Mouse (Mus musculus) telencephalon, adult 2 months (tissue): Measurements from ENCODE around the gene Podxl2.

ENCODE experiments used
- DNase-seq: peaks from one replicate; pipeline ENCODE4 v3.0.0-alpha.2; 2011; ENCODE audit warnings: low read depth, low spot score

Gene Podxl2

GRCm38 (mm10) chr6:88874868-88875508 lies at the start of gene Podxl2:
Gene Podxl2, minus strand, starts transcription at chr6:88875044.
- DNase-seq: no peak

- DNase-seq: no peak
These were observed 44.0 kb upstream of the Podxl2 start for GRCm38 (mm10) chr6:88918802-88919201.

- no peak for DNase-seq
These were observed 41.3 kb upstream of the Podxl2 start for GRCm38 (mm10) chr6:88916153-88916552.

- DNase-seq: no peak
These were observed 40.7 kb upstream of the Podxl2 start for GRCm38 (mm10) chr6:88915510-88915909.

GRCm38 (mm10) chr6:88914799-88915198 lies 40.0 kb upstream of the Podxl2 start:
- no peak for DNase-seq

GRCm38 (mm10) chr6:88913440-88913839 lies 38.6 kb upstream of the Podxl2 start:
- DNase-seq: no peak

GRCm38 (mm10) chr6:88913022-88913421 lies 38.2 kb upstream of the Podxl2 start:
- no peak for DNase-seq

- DNase-seq: no peak
These were observed 34.3 kb upstream of the Podxl2 start for GRCm38 (mm10) chr6:88909151-88909550.

GRCm38 (mm10) chr6:88906369-88907108 lies 31.7 kb upstream of the Podxl2 start:
- no peak for DNase-seq

- DNase-seq: no peak
These were observed 30.2 kb upstream of the Podxl2 start for GRCm38 (mm10) chr6:88905042-88905441.

GRCm38 (mm10) chr6:88904456-88904974 lies 29.7 kb upstream of the Podxl2 start:
- DNase-seq: no peak

- DNase-seq: no peak
These were observed 28.9 kb upstream of the Podxl2 start for GRCm38 (mm10) chr6:88903708-88904107.

GRCm38 (mm10) chr6:88901947-88902820 lies 27.3 kb upstream of the Podxl2 start, which contains the start of gene Tpra1:
Gene Tpra1, plus strand, starts transcription at chr6:88902251.
- peak; percentile 97 for DNase-seq

- DNase-seq: no peak
These were observed 26.6 kb upstream of the Podxl2 start for GRCm38 (mm10) chr6:88901471-88901870.

GRCm38 (mm10) chr6:88899628-88900027 lies 24.8 kb upstream of the Podxl2 start:
- no peak for DNase-seq

- no peak for DNase-seq
These were observed 24.2 kb upstream of the Podxl2 start for GRCm38 (mm10) chr6:88899086-88899485.

GRCm38 (mm10) chr6:88898534-88899048 lies 23.7 kb upstream of the Podxl2 start, which contains the start of gene Mcm2:
Gene Mcm2, minus strand, starts transcription at chr6:88898780.
- peak; percentile 84 for DNase-seq

- no peak for DNase-seq
These were observed 22.4 kb upstream of the Podxl2 start for GRCm38 (mm10) chr6:88897246-88897645.

- DNase-seq: no peak
These were observed 21.1 kb upstream of the Podxl2 start for GRCm38 (mm10) chr6:88895943-88896342.

- DNase-seq: no peak
These were observed 18.7 kb upstream of the Podxl2 start for GRCm38 (mm10) chr6:88893559-88893958.

GRCm38 (mm10) chr6:88890832-88891231 lies 16.0 kb upstream of the Podxl2 start:
- DNase-seq: no peak
